Mouse (Mus musculus) layer of hippocampus, postnatal 36 days (tissue): Measurements from ENCODE around the gene Tmem186. TPM values are rescaled to one million over a fixed set of nuclear protein-coding genes. Genes with fewer than 3 reads are reported as not detected.

ENCODE experiments used
- DNase-seq, 2 experiments: peaks; one replicate each; pipeline ENCODE4 v3.0.0; 2022
- microRNA-seq, 2 experiments: library from miRNA; unstranded; fragments of <30 nt; microRNA quantifications; one replicate each; pipeline ENCODE4 v1.2.0; 2021
- total RNA-seq, 2 experiments: library from RNA; stranded (reverse); gene quantifications; 2 replicates each; pipeline ENCODE4 v1.2.3; 2021

Tmem186 gene
- total RNA-seq, 2 experiments from 2014 or later: 11.0 to 12.9 TPM

DNA sequence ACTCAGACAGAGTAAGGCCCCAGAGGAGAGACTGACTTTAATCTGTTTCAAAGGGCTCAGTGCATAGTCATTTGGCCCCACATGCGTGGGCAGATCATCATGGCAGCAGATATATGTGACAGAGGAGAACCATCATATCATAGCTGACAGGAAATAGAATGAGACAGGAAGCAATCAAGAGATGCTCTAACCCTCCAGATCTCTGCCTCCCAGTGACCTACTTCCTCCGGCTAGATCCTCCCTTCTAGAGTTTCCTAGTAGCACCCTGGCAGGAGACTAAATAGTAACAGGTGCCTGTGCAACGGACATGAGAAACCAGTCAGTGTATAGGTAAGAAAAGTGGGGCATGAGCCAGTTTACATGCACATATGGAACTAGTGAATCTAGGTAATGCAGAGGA lies 27.1 kb downstream of the Tmem186 start:
- no peak for DNase-seq

DNA sequence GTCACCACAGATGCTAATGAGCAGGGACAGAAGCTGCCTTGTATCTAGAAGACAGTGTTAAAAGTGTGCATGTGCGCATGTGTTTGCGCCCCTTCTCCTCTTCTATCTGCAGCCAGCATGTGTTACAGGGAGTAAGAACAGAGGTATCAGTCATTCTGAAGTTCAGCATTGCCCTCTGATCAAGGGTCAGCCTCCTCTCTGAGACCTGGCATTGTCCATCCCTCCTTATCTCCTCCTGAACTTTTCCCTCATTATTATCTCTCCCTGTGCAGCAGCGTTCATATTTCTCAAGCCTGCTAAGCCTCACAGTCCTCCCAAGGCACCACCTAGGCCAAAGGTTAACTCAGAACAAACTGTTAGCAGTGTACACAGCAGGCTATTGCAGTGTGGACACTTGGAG lies 33.7 kb downstream of the Tmem186 start:
- DNase-seq: no peak

DNA sequence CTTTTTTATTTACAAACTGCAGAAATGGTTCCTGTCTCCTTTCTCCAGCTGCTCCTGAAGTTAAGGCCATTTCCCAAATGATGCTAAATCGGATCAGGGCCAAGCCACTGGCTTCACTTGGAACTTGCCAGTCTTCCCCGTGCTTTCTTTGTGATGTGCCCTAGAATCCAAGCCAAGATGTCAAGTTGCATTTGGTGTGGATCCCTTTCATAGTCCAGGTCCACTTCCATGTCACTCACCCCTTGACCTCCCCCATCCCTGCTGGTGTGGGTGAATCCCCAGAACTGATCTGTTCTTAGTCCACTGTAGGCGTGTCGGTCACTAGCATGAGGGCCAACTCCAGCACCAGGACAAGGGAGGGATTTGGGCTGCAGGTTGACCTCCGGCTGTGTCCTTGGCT lies 40.0 kb downstream of the Tmem186 start:
- DNase-seq: no peak

GRCm38 (mm10) chr16:8596336-8596735 lies 41.2 kb downstream of the Tmem186 start:
- DNase-seq: peak; percentile 6 to 21

GRCm38 (mm10) chr16:8595411-8595810 lies 42.1 kb downstream of the Tmem186 start:
- DNase-seq: peak; percentile 79 to 80

GRCm38 (mm10) chr16:8585056-8585455 lies 52.5 kb downstream of the Tmem186 start:
- no peak for DNase-seq

DNA sequence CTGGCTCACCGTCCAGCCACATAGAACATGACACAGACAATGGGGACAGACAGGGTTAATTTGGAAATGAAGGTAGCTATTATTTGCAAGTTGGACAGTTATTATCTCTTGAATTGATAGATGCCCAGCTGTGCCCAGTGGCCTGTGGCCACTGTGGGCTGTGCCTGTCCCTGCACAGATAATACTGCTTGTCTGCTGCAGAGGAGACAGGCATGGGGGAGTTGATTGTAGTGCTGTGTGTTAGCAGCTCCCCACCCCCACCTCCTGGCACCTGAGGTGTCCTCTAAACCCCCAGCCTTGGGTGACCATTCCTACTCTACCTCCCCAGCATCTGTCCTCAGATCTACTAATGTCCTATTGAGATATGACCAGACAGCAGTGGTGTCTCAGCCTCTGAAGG lies 53.3 kb downstream of the Tmem186 start:
- DNase-seq: no peak

Small RNA genes within 50 kb of the gene (microRNA-seq; reads per million reads assigned to microRNA genes)
- gene Gm22137: 0 reads per million in 2 experiments

Other genes starting within 250 kb of the Tmem186 start
- 1 to 10 TPM; 5.7 to 8.4 TPM for gene Tmem114, start 212.6 kb downstream of the Tmem186 start, total RNA-seq
- 10 to 100 TPM; 22.9 to 27.3 TPM for gene Mettl22, start 166.9 kb downstream of the Tmem186 start, total RNA-seq
- 100 to 1,000 TPM; 134 to 141 TPM for gene Abat, start 124.3 kb downstream of the Tmem186 start, total RNA-seq
- gene Pmm2, start within 50 bp of the Tmem186 start, total RNA-seq: 10 to 100 TPM; 33.2 to 40.8 TPM
- 10 to 100 TPM; 21.0 to 22.7 TPM for gene Carhsp1, start 34.4 kb upstream of the Tmem186 start, total RNA-seq
- gene Gm5767, start 43.1 kb upstream of the Tmem186 start, total RNA-seq: not detected
- gene Usp7, start 154.6 kb upstream of the Tmem186 start, total RNA-seq: 100 to 1,000 TPM; 157 to 160 TPM
- 100 to 1,000 TPM; 109 to 113 TPM for gene 1810013L24Rik, start 192.4 kb upstream of the Tmem186 start, total RNA-seq